Mouse (Mus musculus) thymus, adult 2 months (tissue): Measurements from ENCODE around the gene Cetn4.

Experiments
- CTCF ChIP-seq: fragments of 200-500 bp; IDR thresholded peaks from 2 replicates; pipeline ENCODE4 v1.5.1; 2012; ENCODE audit warnings: mild to moderate bottlenecking, control low read depth, low read length, moderate library complexity, borderline replicate concordance; ENCODE audit not compliant: control insufficient read depth, poor library complexity, insufficient read depth; ENCODE audit errors: extremely low read depth
- POLR2A ChIP-seq: fragments of 200-500 bp; IDR thresholded peaks from 2 replicates; pipeline ENCODE4 v1.6.1; 2012; ENCODE audit warnings: mild to moderate bottlenecking, low read length, control low read depth, moderate library complexity; ENCODE audit not compliant: control insufficient read depth, poor library complexity, insufficient read depth; ENCODE audit errors: extremely low read depth

GRCm38 (mm10) chr3:37274661-37275060 is 37.8 kb downstream of the Cetn4 start:
- TF ChIP-seq POLR2A (no peak), CTCF (no peak)
